Mouse (Mus musculus) ES-E14 (cell line): ENCODE measurements around the gene Xylt1. TPM values are rescaled to one million over a fixed set of nuclear protein-coding genes. Genes with fewer than 3 reads are reported as not detected.

ENCODE experiments used
- DNase-seq: peaks from one replicate; pipeline ENCODE4 v3.0.0-alpha.2; 2013; ENCODE audit warnings: low read depth, low spot score
- H3K27ac ChIP-seq: 2 replicates; pipeline ENCODE4 v1.5.1; 2012; ENCODE audit warnings: low read depth, mild to moderate bottlenecking, low read length, moderate library complexity, mixed read lengths; ENCODE audit not compliant: poor library complexity, insufficient read depth, severe bottlenecking
- H3K36me3 ChIP-seq: 2 replicates; pipeline ENCODE4 v1.6.1; 2012; ENCODE audit warnings: mild to moderate bottlenecking, low read length, moderate library complexity, mixed read lengths; ENCODE audit not compliant: control insufficient read depth, poor library complexity, insufficient read depth, severe bottlenecking
- H3K4me1 ChIP-seq, 2 experiments: fragments of 150-350 bp in 1 of 2; sonication (generic) in 1 of 2; 2 replicates each; pipeline ENCODE4 v1.6.1; 2012; ENCODE audit warnings: low read length in 2 of 2, mild to moderate bottlenecking in 1 of 2, mixed read lengths in 1 of 2; ENCODE audit not compliant: control insufficient read depth in 2 of 2, insufficient read depth in 2 of 2, poor library complexity in 1 of 2
- H3K4me3 ChIP-seq, 2 experiments: fragments of 150-350 bp in 1 of 2; sonication (generic) in 1 of 2; 2 replicates each; pipeline ENCODE4 v1.5.1; 2012; ENCODE audit warnings: low read length in 2 of 2, low read depth in 1 of 2, mild to moderate bottlenecking in 1 of 2, mixed read lengths in 1 of 2; ENCODE audit not compliant: insufficient read depth in 1 of 2, poor library complexity in 1 of 2, severe bottlenecking in 1 of 2
- H3K9ac ChIP-seq: 2 replicates; pipeline ENCODE4 v1.6.1; 2012; ENCODE audit warnings: low read depth, mild to moderate bottlenecking, low read length, mixed read lengths; ENCODE audit not compliant: poor library complexity, insufficient read depth, severe bottlenecking
- H3K9me3 ChIP-seq: fragments of 150-350 bp; sonication (generic); 2 replicates; pipeline ENCODE4 v1.6.1; 2012; ENCODE audit warnings: low read depth, mild to moderate bottlenecking, low read length; ENCODE audit not compliant: control insufficient read depth, insufficient read depth
- CHD2 ChIP-seq: IDR thresholded peaks from 2 replicates; pipeline ENCODE4 v1.6.1; 2014; ENCODE audit warnings: mild to moderate bottlenecking, low read depth, low read length, inconsistent platforms
- HCFC1 ChIP-seq: IDR thresholded peaks from 2 replicates; pipeline ENCODE4 v1.6.1; 2012; ENCODE audit warnings: low read length, inconsistent platforms, borderline replicate concordance; ENCODE audit not compliant: insufficient read depth
- MAFK ChIP-seq: IDR thresholded peaks from 2 replicates; pipeline ENCODE4 v1.6.1; 2014; ENCODE audit warnings: mild to moderate bottlenecking, low read depth, low read length, inconsistent platforms; ENCODE audit not compliant: insufficient read depth
- ZC3H11A ChIP-seq: IDR thresholded peaks from 2 replicates; pipeline ENCODE4 v1.6.1; 2012; ENCODE audit warnings: low read depth, mild to moderate bottlenecking, inconsistent platforms, low read length, borderline replicate concordance
- ZNF384 ChIP-seq: IDR thresholded peaks from 2 replicates; pipeline ENCODE4 v1.6.1; 2012; ENCODE audit warnings: low read depth, low read length, inconsistent platforms
- in situ Hi-C, 2 experiments: fragments of 600-800 bp; cut with MboI; formaldehyde crosslinking; loops; one replicate each; pipeline ENCODE4 v1.15.1; 2025; ENCODE audit warnings: low sequenced_read_pairs in 2 of 2, inconsistent platforms in 1 of 2; ENCODE audit not compliant: unreplicated experiment in 2 of 2
- total RNA-seq: library from RNA; depleted of rRNA; stranded (reverse); fragments of 300-350 nt; gene quantifications from 2 replicates; pipeline ENCODE4 v1.2.3, GENCODE M21; 2012

The Xylt1 gene
- total RNA-seq, 1 experiment: 3.6 TPM

DNA sequence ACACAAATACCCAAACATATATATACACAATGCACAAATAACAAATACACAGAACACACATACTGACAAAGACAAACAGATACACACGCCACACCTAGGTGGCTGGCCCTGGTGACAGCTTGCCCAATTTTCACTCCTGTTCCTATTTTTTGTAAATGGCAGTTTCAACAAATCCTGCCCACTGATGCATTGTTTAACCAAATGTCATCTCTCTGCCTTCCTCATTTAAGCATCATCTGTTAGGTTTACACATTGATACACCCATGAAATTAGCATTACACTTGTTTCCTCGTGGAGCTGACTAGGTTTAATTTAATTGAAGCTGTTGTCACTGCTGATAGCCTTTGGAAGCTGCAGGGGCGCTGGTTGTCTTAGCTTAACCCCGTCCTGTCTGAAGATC is 194.6 kb downstream of the Xylt1 start:
- no peak for DNase-seq
- no peaks in the 10 kb centered on the region for H3K4me1 ChIP-seq
- in situ Hi-C loops: no loop called here
- no peaks in the 10 kb centered on the region for H3K36me3 ChIP-seq
- TF ChIP-seq MAFK (no peak), ZNF384 (no peak), HCFC1 (no peak), CHD2 (no peak), ZC3H11A (no peak)
- no peak overlapping the region for H3K4me3 ChIP-seq
- H3K27ac ChIP-seq: no peak overlapping the region
- H3K9me3 ChIP-seq: no peaks in the 10 kb centered on the region
- H3K9ac ChIP-seq: no peak overlapping the region

DNA sequence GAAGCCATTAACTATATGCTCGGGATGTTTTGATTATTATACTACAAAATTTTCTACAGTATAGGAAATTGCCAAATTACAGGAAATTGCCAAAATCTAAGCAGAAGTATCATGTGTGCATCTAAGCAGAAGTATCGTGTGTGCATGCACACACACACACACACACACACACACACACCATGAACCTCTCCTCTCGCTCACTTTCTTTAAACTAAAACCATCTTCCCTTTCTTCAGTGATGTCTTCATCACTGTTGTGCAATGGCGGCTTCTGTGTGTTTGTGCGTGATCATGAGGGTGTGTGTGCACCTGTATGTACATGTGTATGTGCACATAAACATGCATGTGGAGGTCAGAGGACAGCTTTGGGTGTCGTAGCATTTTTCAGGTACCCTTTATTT is 196.3 kb downstream of the Xylt1 start:
- TF ChIP-seq ZNF384 (no peak), MAFK (no peak), HCFC1 (no peak), ZC3H11A (no peak), CHD2 (no peak)
- Histone ChIP-seq H3K4me3 (no peak overlapping the region), H3K9me3 (no peaks in the 10 kb centered on the region), H3K36me3 (no peaks in the 10 kb centered on the region), H3K4me1 (no peaks in the 10 kb centered on the region), H3K9ac (no peak overlapping the region), H3K27ac (no peak overlapping the region)
- in situ Hi-C loops: no loop called here
- no peak for DNase-seq

DNA sequence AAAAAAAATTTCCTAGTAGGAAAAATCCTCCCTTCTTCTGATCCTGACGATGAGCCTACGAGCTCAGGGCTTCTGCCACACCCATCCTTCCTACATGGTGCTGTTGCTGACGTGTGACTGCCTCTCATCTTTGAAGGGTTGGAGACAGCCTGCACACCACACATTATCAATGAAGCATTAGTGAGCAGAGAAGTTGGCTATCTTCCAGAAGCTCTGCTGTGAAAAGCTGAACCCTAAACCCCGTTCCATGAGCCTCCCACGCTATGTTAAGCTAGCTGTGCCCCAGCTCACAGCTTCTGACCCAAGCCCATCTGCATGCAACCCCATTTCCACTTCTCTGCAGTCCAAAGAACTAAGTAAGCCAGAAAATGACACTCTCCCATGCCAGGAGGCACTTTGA is 204.4 kb downstream of the Xylt1 start:
- H3K4me3 ChIP-seq: no peak overlapping the region
- TF ChIP-seq ZC3H11A: no peak
- no peak for TF ChIP-seq HCFC1
- no peak for TF ChIP-seq CHD2
- no peak for TF ChIP-seq MAFK
- no peak for TF ChIP-seq ZNF384
- no peak overlapping the region for H3K27ac ChIP-seq
- in situ Hi-C loops: no loop called here
- H3K36me3 ChIP-seq: no peaks in the 10 kb centered on the region
- H3K9me3 ChIP-seq: no peaks in the 10 kb centered on the region
- no peak for DNase-seq
- no peak overlapping the region for H3K9ac ChIP-seq
- no peaks in the 10 kb centered on the region for H3K4me1 ChIP-seq

DNA sequence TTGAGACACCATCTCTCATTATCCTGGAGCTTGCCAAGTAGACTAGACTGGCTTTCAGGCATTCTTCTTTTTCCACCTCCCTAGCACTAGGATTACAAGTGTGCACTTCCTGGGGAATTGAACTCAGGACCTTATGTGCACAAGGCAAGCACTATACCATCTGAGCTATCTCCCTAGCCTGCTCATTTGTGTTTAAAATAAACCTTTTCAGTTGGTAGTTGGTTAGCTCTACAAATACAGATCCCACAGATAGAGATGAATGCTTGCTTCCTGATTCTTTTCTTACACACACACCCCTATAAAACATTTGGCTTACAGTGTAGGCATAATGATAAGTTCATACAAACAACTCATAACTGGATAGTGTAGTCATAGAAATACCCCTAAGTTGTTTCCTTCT is 206.0 kb downstream of the Xylt1 start:
- no peak for TF ChIP-seq MAFK
- no peak for TF ChIP-seq HCFC1
- no peak for TF ChIP-seq ZNF384
- no peak for TF ChIP-seq ZC3H11A
- no peak for TF ChIP-seq CHD2
- in situ Hi-C loops: no loop called here

More for the DNA sequence above, 206.0 kb downstream of the Xylt1 start:
- DNase-seq: no peak
- Histone ChIP-seq H3K9me3 (no peaks in the 10 kb centered on the region), H3K9ac (no peak overlapping the region), H3K27ac (no peak overlapping the region), H3K36me3 (no peaks in the 10 kb centered on the region; the same call in 1 of the 2 replicates), H3K4me1 (no peaks in the 10 kb centered on the region), H3K4me3 (no peak overlapping the region)
